Mouse (Mus musculus) gastrocnemius, postnatal 36 days (tissue): ENCODE results near the gene Gm3015. TPM values are rescaled to one million over a fixed set of nuclear protein-coding genes. Genes with fewer than 3 reads are reported as not detected.
"Not testable (repeated sequence)": the region's sequence is repeated elsewhere in the genome, so short reads cannot be mapped to it uniquely, and the experiment has no call there.

ENCODE experiments used
- DNase-seq, 2 experiments: peaks; one replicate each; pipeline ENCODE4 v3.0.0; 2022
- intact Hi-C: fragments of 180-260 bp; cut with DNase I; formaldehyde crosslinking; loops from one replicate; pipeline ENCODE4 v1.15.1; 2025
- long read RNA-seq, 2 experiments: library from polyadenylated mRNA; stranded (forward); transcript quantifications; one replicate each; pipeline ENCODE4 v2.0.0; 2021
- total RNA-seq, 2 experiments: library from RNA; stranded (reverse); gene quantifications; 2 replicates each; pipeline ENCODE4 v1.2.3; 2021

The Gm3015 gene
- not detected for total RNA-seq
- long read RNA-seq, experiment 1, result 0 reads
- long read RNA-seq, experiment 2, result 0 reads

DNA sequence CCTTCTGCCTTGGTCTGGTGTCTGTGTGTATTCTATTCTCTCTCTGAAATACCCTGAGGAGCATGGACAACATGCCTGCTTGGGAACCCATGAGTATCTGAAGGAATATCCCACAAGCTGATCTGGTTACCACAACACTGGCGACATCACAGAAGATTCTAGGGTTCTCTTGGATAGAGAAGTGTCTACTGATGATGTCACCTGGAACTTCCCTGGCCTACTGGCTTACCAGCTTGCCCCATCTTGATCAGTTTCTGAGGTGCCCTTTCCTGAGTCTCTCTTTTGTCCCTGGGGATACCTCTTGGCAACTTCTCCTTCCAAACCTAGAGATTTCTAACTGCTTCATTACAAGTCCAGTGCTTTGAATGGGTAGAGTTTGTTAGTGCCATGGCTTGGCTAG is at the start of gene Gm3015:
Gm3015 (minus strand) TSS at position 101 of the 400 bp plus-strand sequence.
- intact Hi-C loops, DNase-seq: not testable (repeated sequence)

DNA sequence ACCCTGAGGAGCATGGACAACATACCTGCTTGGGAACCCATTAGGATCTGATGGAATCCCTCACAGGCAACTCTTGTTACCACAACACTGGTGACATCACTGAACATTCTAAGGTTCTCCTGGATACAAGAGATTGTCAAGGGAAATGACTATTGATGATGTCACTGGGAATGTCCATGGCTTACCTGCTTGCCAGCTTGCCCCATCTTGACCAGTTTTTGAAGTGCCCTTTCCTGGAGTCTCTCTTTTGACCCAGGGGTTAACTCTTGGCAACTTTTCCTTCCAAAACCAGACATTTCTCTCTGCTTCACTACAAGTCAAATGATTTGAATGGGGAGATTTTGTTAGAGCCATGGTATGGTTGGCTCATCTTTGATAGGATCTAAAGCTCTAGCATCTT is 29.3 kb upstream of the Gm3015 start, which contains the start of gene Gm10377:
Gm10377 (minus strand) TSS at position 101 of the 400 bp plus-strand sequence.
- not testable (repeated sequence) for DNase-seq

More for the DNA sequence above, 29.3 kb upstream of the Gm3015 start, which contains the start of gene Gm10377:
- intact Hi-C loops, result not testable (repeated sequence)

Other genes with a start within 250 kb of the Gm3015 start
- not detected for gene Gm8024, start 244.5 kb downstream of the Gm3015 start, total RNA-seq
- gene Gm17124, start 168.9 kb downstream of the Gm3015 start, total RNA-seq, result not detected
- gene Gm3633, start 126.9 kb downstream of the Gm3015 start, total RNA-seq, result not detected
- not detected for gene Gm10378, start 112.9 kb downstream of the Gm3015 start, total RNA-seq
- not detected for gene Gm10377, start 29.2 kb upstream of the Gm3015 start, total RNA-seq
- gene Gm21977, start 84.7 kb upstream of the Gm3015 start, total RNA-seq, result not detected
- gene Gm8082, start 224.8 kb upstream of the Gm3015 start, total RNA-seq, result not detected
- gene Gm10376, start 246.8 kb upstream of the Gm3015 start, total RNA-seq, result not detected